Mouse (Mus musculus) heart, adult 18-20 months (tissue): ENCODE data around the gene Ywhag. TPM values are rescaled to one million over a fixed set of nuclear protein-coding genes. Genes with fewer than 3 reads are reported as not detected.

Experiments used
- DNase-seq, 2 experiments: peaks; one replicate each; pipeline ENCODE4 v3.0.0; 2021 to 2022; ENCODE audit warnings: mixed read lengths in 1 of 2
- total RNA-seq, 2 experiments: library from RNA; stranded (reverse); gene quantifications; 2 replicates each; pipeline ENCODE4 v1.2.3; 2021

Gene Ywhag
- total RNA-seq, 2 experiments from 2014 or later = 285 to 287 TPM

GRCm38 (mm10) chr5:135888405-135889215 is 45.8 kb downstream of the Ywhag start:
- DNase-seq = peak; percentile 61 to 73

GRCm38 (mm10) chr5:135887675-135888102 is 46.7 kb downstream of the Ywhag start, which contains the start of gene Hspb1:
Gene Hspb1 (plus strand): TSS chr5:135887919.
- peak; percentile 97 to 98 for DNase-seq

GRCm38 (mm10) chr5:135884641-135885040 is 49.8 kb downstream of the Ywhag start:
- DNase-seq = no peak

GRCm38 (mm10) chr5:135879449-135880158 is 54.8 kb downstream of the Ywhag start:
- DNase-seq = peak; percentile 95 to 96

GRCm38 (mm10) chr5:135877831-135878231 is 56.6 kb downstream of the Ywhag start:
- DNase-seq = peak; percentile 84

- DNase-seq = peak; percentile 81 to 89
Measured at GRCm38 (mm10) chr5:135877180-135877579, 57.2 kb downstream of the Ywhag start.

GRCm38 (mm10) chr5:135873753-135874152 is 60.7 kb downstream of the Ywhag start:
- no peak for DNase-seq

GRCm38 (mm10) chr5:135872996-135873395 is 61.4 kb downstream of the Ywhag start:
- no peak for DNase-seq

- no peak for DNase-seq
Measured at GRCm38 (mm10) chr5:135870505-135870904, 63.9 kb downstream of the Ywhag start.

GRCm38 (mm10) chr5:135869661-135870423 is 64.6 kb downstream of the Ywhag start:
- DNase-seq = no peak

GRCm38 (mm10) chr5:135868653-135869052 is 65.8 kb downstream of the Ywhag start:
- DNase-seq = no peak

GRCm38 (mm10) chr5:135867637-135868593 is 66.5 kb downstream of the Ywhag start:
- no peak for DNase-seq

GRCm38 (mm10) chr5:135866662-135867061 is 67.8 kb downstream of the Ywhag start:
- DNase-seq = no peak

Other genes with a start within 250 kb of the Ywhag start
- gene Tmem120a, start 190.2 kb downstream of the Ywhag start, total RNA-seq = 10 to 100 TPM; 14.3 to 16.3 TPM
- not detected for gene Styxl1, start 156.2 kb downstream of the Ywhag start, total RNA-seq
- gene Mdh2, start 156.1 kb downstream of the Ywhag start, total RNA-seq = 1,000 to 10,000 TPM; 1,865 to 1,976 TPM
- not detected for gene Srrm3, start 127.7 kb downstream of the Ywhag start, total RNA-seq
- 100 to 1,000 TPM; 501 to 698 TPM for gene Hspb1, start 46.7 kb downstream of the Ywhag start, total RNA-seq
- under 1 TPM; 0.21 to 0.40 TPM for gene Ssc4d, start 39.9 kb upstream of the Ywhag start, total RNA-seq
- gene Zp3, start 45.5 kb upstream of the Ywhag start, total RNA-seq = not detected
- gene Dtx2, start 60.2 kb upstream of the Ywhag start, total RNA-seq = 1 to 10 TPM; 6.5 to 8.1 TPM
- 10 to 100 TPM; 11.1 to 23.7 TPM for gene Upk3b, start 103.9 kb upstream of the Ywhag start, total RNA-seq
- gene Upk3bl, start 119.9 kb upstream of the Ywhag start, total RNA-seq = not detected
- gene Rasa4, start 149.3 kb upstream of the Ywhag start, total RNA-seq = 1 to 10 TPM; 4.8 to 5.4 TPM
- 10 to 100 TPM; 63.7 to 78.8 TPM for gene Polr2j, start 182.0 kb upstream of the Ywhag start, total RNA-seq
- 1 to 10 TPM; 5.5 to 5.7 TPM for gene Lrwd1, start 201.5 kb upstream of the Ywhag start, total RNA-seq
- 1 to 10 TPM; 4.7 to 4.9 TPM for gene Alkbh4, start 201.5 kb upstream of the Ywhag start, total RNA-seq
- gene Orai2, start 236.1 kb upstream of the Ywhag start, total RNA-seq = 1 to 10 TPM; 1.2 to 2.4 TPM